Mouse (Mus musculus) layer of hippocampus, postnatal 25 days (tissue): ENCODE data around the gene Cmtr1. TPM values are rescaled to one million over a fixed set of nuclear protein-coding genes. Genes with fewer than 3 reads are reported as not detected.
A peak's percentile ranks its signal among the peaks of the same experiment; 100 is the strongest.

ENCODE experiments used
- DNase-seq, 2 experiments: peaks; one replicate each; pipeline ENCODE4 v3.0.0; 2022; ENCODE audit warnings: mixed read lengths in 2 of 2, low spot score in 1 of 2; ENCODE audit errors: extremely low spot score in 1 of 2
- total RNA-seq, 2 experiments: library from RNA; stranded (reverse); gene quantifications; 2 replicates each; pipeline ENCODE4 v1.2.3; 2021

Gene Cmtr1
- total RNA-seq, 2 experiments from 2014 or later: 101 to 109 TPM

DNA sequence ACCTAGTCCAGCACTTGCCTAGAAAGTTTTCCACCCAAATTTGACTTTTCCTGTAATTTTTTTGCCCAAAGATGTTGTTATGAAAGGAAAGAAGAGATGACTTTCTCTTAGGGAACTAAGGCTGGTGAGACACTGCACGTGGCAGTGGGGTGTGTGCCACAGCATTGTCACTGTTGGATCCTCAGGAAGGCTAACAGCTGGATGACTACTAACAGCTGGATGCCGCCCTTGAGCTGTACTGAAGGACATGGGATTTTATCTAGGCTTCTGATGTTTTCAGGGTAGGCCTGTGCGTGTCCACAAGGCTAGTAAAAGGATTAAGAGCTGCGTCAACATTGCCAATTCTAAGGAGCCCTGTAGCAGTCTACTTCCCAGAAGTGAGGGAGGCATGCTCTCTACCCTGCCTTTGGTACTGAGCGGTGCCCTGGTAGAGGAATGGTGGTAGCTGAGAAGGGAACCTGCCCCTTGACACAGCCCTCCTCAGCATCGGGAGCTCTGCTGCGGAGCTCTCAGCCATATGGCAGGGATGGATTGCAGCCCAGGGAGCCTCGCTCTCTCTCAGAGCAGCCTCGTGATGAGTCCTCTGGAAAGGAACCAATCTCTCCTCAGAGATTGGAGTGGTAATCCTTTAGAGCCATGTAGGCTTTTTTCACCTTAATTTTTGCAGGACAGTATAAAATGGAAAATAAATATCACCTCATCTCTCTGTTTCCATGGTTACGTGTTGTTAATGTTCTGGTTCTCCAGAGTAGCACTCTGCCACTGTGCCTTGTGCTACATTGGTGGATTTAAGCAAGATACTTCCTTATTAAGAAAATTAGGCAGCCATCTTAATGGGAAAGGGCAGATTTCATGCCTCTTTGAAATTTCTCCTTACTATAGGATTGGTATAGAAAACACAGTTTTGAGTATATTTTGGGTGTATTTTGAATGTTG lies 7.9 kb downstream of the Cmtr1 start:
- DNase-seq: peak; percentile 20 to 28

DNA sequence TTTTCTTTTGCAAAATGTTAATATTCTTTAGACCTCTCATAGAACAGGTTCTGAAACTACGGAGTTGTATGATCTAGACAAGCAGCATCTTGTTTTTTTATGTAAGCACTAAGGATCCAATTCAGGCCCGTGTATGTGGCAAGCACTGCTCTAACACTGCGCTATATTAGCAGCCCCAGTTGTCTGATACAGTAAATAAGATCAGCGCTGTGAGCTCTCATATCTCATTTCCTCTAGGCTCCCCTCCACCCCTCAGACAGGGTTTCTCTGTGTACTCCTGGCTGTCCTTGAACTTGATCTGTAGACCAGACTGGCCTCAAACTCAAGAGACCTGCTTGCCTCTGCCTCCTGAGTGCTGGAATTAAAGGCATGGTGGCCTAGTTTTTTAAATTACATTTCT lies 8.6 kb downstream of the Cmtr1 start:
- DNase-seq: no peak

DNA sequence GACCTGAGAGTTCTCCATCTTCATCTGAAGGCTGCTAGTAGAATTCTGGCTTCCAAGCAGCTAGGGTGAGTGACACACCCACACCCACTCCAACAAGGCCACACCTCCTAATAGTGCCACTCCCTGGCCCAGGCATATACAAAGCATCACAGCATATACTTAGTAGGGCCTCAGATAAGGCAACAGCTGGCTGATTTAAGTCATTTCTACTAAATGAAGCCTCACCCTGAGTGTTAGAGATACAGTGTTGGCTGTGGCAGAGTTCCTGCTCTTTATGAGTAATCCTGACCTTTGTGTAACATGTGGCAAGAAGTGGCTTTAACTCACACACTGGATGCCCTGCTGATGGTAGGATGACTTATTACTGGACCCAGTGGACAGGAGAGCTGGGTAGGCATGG lies 9.5 kb downstream of the Cmtr1 start:
- DNase-seq: no peak

- no peak for DNase-seq
These were observed 10.6 kb downstream of the Cmtr1 start for GRCm38 (mm10) chr17:29671021-29671420.

DNA sequence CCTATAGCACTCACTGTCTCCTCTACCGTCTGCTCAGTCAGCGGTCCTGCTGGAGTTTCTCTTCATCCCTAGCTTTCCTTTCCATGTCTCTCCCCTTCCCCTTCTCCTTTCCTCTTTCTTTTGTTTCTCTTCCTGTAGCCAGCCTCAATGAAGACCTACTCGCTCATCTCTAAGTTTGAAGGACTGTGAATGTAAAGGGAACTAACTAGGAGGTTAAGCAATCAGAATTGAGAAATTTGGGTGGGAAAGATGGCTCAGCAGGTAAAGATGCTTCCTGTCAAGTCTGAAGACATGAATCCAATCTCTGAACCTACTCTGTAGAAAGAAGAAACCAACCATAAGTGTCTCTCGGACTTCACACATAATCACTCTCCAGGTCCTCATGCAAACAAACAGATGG lies 12.9 kb downstream of the Cmtr1 start:
- no peak for DNase-seq

DNA sequence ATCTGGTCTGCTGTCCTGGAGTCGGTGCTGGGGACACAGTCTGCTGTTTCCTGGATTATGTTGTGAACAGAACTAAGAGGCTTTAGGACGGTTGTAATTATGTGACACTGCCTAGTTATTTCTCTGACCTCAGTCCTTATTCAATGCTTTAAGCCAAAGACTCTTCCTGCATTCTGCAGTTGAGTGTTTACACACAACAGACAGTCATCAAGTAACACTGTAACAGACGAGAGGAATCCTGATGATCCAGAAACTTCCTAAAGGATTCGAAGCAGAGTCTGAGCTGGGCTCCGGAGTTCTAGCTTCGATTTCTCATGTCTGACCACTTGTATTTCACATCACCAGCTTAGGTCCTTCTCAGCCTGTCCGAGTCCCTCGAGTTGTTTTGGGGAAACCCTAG lies 18.1 kb downstream of the Cmtr1 start:
- no peak for DNase-seq

- DNase-seq: no peak
These were observed 18.8 kb downstream of the Cmtr1 start for GRCm38 (mm10) chr17:29679038-29679767.

DNA sequence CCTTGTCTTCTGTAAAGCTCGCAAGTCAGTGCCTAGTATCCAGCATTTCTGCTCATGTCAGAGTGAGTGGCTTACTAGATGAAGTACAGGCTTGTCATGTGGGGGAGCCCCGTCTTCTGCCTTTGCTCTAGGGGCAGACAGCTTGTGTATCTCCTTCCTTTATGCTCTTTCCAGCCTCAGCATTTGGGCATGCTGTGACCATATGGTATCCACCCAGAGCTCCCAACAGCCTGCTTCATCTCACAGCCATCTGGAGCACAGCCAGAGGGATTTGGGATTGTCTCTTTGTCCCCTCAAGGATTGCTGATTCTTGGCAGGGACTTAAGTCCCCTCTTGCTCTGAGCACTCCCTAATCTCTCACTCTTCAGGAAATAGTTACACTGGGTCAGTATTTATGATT lies 19.8 kb downstream of the Cmtr1 start:
- no peak for DNase-seq

GRCm38 (mm10) chr17:29680921-29681320 lies 20.5 kb downstream of the Cmtr1 start:
- DNase-seq: no peak

GRCm38 (mm10) chr17:29681669-29682068 lies 21.3 kb downstream of the Cmtr1 start:
- no peak for DNase-seq

DNA sequence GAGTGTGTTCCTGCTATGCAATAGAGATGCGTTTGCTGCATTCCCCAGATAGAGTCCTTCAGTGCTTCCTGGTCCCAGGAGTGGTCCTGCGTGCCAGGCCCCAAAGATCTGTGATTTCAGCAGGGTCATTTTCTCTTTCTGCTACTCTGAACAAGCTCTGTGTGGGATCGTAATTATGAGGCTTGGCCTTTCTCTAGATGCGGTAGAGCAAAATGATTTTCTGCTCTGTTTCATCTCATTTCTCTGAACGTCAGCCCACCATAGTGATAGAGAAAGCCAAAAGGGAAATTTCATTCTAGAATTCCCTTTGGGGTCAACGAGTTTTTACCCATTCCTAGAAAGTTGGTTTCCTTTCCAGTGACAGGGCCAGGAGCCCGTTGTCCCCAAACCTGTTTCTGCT lies 21.9 kb downstream of the Cmtr1 start:
- no peak for DNase-seq

DNA sequence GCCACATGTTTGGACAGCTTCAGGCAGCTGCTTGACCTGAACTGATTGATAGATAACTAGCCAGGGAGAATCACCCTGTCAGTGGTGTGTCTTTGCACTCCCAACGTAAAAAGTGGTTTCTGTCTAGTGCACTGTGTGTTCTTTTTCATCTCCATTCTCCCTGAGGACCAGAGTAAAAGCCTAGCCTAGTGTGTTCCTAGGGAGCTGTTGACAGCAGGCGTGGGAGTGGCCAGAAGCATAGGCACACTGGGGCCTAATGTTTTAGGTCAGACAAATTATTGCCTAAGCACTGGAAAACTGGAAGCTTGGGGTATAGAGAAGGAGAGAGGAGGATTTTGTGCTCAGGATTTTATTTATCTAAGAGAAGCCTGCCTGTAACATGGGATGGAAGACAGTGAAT lies 22.7 kb downstream of the Cmtr1 start:
- DNase-seq: no peak

- no peak for DNase-seq
These were observed 23.9 kb downstream of the Cmtr1 start for GRCm38 (mm10) chr17:29684275-29684674.

- no peak for DNase-seq
These were observed 26.4 kb downstream of the Cmtr1 start for GRCm38 (mm10) chr17:29686771-29687170.

DNA sequence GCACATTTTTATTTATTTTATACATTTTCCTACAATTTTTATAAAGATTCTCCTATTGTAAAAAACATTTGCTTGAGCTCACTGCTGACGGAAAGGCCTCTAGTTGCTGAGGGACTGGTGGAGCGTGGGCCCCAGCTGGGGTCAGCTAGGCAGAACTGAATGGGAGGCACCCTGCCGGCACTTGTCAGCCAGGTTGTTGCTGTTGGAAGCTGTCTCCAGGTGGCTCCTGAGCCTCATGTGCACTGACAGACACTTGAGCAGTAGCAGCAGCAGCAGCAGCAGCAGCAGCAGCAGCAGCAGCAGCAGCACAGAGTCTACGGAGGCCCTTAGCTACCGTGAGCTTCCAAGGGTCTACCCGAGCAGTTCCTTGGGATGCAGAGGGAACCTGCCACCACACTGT lies 27.0 kb downstream of the Cmtr1 start:
- no peak for DNase-seq

- DNase-seq: no peak
These were observed 28.2 kb downstream of the Cmtr1 start for GRCm38 (mm10) chr17:29688610-29689009.

DNA sequence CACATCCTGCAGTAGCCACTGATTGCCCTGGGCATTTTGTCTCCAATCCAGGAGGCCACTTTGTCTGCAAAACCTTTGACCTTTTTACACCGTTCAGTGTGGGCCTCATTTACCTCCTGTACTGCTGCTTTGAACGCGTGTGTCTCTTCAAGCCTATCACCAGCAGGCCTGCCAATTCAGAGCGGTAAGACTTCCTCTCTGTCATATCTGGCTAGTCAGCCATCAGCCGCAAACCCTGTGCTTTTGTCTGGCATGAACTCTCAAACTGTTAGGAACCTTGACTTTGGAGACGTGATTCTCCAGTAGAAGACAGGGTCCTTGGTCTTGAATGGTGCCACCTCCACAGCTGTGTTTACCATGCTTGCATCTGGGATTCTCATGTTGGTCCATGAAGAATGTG lies 29.9 kb downstream of the Cmtr1 start:
- DNase-seq: no peak

DNA sequence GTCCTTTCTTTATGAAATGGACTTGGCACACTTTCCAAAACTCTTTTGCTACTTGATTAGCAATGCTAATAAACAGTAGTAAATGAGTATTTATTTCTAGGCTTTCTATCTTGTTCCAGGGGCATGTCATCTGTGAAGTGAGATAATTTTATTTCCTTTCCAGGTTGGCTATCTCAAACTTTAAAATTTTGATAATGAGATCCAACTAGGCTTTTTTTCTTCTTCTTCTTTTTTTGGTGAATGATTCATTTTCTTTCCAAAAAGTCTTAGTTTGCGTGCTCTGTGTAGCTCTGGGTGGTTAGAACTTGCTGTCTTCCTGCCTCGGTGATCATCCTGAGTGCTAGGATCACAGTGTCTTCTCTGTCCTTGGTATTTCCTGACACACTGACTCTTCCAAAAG lies 32.4 kb downstream of the Cmtr1 start:
- no peak for DNase-seq

DNA sequence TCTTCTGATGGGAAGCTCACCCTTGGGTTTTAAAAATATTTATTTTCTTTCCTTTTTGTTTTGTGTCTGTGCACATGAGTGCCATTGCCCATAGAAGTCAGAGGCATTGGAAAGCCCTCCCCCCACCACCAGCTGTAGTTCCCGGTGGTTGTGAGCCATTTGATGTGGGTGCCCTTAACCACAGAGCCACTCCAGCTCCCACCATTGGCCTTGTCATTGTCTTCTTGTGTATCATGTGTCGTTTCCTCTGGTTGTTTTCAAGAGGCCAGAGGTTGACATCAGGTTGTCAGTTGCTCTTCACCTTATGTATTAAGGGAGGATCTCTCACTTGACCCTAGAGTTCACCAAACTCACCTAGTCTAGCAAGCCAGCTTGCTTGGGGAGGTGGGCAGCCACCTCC lies 33.2 kb downstream of the Cmtr1 start:
- DNase-seq: no peak

DNA sequence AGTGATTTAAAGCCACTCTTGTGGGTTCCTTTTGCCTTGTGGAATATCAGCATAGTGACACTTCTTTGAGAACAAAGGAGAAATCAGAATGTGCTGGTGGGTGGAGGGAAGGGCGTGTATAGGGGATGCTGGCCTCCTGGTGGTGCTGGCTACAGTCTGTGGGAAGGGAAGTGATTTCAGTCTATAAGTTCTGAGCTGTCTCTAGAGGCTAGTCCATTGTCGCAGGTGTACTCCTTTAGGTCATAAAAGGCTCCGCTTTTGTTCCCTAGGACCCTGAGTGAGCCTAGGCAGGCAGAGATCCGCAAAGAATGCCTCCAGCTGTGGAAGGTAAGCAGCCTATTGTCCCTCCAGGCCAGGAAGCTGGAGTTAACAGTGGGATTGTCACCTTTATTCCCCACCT lies 34.1 kb downstream of the Cmtr1 start:
- no peak for DNase-seq

GRCm38 (mm10) chr17:29696940-29697339 lies 36.5 kb downstream of the Cmtr1 start:
- DNase-seq: no peak

GRCm38 (mm10) chr17:29698421-29698820 lies 38.0 kb downstream of the Cmtr1 start:
- no peak for DNase-seq
